Mouse (Mus musculus): ENCODE results near the gene Wdr59.
"Not testable (repeated sequence)": the region's sequence is repeated elsewhere in the genome, so short reads cannot be mapped to it uniquely, and the experiment has no call there.

Gene Wdr59

GRCm38 (mm10) chr8:111538194-111538593 lies 16.3 kb upstream of the Wdr59 start:
- peak; percentile 32 for DNase-seq (ENCODE audit: low read depth, low spot score)

GRCm38 (mm10) chr8:111537765-111538158 lies 15.9 kb upstream of the Wdr59 start:
- DNase-seq (ENCODE audit: low read depth, low spot score) = no peak

GRCm38 (mm10) chr8:111536978-111537764 lies 15.3 kb upstream of the Wdr59 start:
- DNase-seq (ENCODE audit: low read depth, low spot score) = peak; percentile 83

DNA sequence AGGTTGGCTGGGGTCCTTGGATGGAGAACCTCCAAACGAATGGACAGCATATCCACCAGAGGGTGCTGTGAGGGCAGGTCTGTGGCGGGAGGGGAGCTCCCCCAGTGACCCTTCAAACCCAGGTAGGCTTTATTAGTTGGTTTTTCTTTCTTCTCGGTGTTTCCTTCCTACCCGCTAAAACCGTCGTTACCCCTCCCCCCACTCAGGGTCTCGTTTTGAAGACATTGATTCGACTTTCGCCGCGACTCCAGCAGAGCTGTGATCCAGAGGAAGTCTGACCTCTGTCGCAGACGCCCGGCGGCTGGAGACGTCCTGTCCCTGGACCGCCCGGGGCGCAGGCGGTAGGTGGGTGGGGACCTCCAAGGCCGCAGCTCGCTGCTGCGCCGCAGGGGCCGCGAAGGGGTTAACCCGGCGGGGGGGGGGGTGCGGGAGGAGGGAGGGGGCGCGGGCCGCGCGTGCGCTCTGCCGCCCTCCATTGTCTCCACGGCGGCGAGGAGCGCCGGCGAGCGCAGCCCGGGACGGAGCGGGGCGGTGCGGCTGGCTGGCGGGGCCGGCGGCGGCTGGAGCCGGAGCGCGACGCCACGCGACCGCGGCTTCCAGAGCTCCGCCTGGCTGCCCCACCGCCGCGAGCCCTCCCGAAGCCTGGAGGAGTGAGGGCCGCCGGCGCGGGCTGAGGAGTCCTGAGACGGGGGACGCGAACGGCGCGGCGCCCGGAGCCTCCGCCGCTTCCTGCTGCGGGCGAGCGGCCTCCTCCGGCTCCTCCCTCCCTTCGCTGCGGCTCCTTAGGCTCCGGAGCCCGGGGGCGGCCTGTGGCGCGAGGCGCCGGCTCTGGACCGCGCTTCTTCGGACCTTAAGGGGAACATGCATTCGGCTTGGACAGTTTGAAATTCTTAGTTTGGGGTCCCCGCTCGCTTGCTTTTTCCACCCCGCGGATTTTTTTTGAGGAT lies 14.4 kb upstream of the Wdr59 start, which contains the start of gene Znrf1:
TSS of gene Znrf1 (plus strand) at position 67 of the 947 bp plus-strand sequence.
- peak; percentile 84 for DNase-seq (ENCODE audit: low read depth, low spot score)

DNA sequence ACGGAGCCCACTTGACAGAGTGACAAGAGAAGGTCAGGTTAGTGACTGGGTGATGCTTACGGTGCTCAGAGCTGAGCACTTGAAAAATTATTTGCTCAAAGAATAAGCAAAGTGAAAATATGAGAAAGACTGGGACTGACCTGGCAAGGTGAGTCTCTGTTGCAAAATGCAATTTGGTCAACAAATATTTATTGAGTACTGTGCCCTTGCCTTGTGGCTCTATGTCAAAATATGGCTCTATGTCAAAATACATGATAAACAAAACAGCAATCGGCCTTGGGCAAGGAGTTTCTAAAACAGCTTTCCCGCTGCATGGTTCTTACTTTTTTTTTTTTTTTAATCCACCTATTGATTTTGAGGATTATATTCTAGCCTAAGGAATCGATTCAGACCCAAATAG lies 13.6 kb upstream of the Wdr59 start:
- no peak for DNase-seq (ENCODE audit: low read depth, low spot score)

- DNase-seq (ENCODE audit: low read depth, low spot score) = no peak
Observed at GRCm38 (mm10) chr8:111533503-111533902, 11.6 kb upstream of the Wdr59 start.

- DNase-seq (ENCODE audit: low read depth, low spot score) = no peak
Observed at GRCm38 (mm10) chr8:111531621-111532020, 9.7 kb upstream of the Wdr59 start.

- DNase-seq (ENCODE audit: low read depth, low spot score) = no peak
Observed at GRCm38 (mm10) chr8:111531191-111531590, 9.3 kb upstream of the Wdr59 start.

GRCm38 (mm10) chr8:111528071-111528470 lies 6.2 kb upstream of the Wdr59 start:
- DNase-seq (ENCODE audit: low read depth, low spot score) = peak; percentile 42

- DNase-seq (ENCODE audit: low read depth, low spot score) = peak; percentile 80
Observed at GRCm38 (mm10) chr8:111527149-111527548, 5.3 kb upstream of the Wdr59 start.

DNA sequence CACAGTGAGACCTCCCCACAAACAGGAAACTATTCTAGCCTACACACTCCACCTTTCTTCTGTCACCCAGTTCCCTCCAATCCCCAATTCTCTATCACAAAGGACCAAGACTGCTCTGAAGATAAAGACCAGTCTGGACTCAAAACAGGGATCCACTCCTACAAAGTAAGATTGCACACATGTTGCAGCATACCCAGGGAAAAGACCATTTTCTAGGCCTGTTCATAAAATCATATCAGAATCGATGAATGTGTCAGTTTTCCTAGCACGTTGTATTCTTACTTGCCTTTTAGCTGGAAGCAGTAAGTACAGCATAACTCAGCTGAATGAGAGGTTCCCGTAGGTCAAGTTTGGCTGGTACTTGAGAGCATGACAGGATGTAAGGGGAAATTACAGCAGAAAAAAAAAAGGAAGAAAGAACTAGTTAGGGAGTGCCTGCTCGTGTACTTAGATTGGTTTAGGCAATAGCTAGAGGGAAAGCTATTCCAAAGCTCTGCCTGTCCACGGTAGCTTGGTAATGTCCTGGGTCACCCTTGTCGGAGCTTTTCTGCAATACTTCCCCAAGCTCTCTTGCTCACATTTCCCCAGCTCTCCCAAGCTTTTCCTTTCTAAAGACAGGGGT lies 4.6 kb upstream of the Wdr59 start:
- peak; percentile 36 for DNase-seq (ENCODE audit: low read depth, low spot score)

DNA sequence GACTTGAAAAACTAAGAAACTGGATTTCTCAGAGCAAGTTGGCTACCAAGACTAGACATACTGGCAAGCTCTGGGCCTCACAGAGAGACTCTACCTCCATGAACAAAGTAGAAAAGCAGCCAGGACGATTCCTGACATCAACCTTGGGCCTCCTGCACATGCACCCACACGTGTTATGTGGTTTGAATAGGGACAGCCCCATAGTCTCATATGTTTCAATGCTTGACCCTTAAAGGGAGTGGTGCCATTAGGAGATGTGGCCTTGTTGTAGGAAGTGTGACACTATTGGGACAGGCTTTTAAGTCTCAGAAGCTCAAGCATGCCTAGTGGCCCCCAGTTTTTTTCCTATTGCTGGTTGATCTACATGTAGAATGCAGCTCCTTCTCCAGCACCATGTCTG lies 4.4 kb downstream of the Wdr59 start:
- no peak for DNase-seq (ENCODE audit: low read depth, low spot score)

DNA sequence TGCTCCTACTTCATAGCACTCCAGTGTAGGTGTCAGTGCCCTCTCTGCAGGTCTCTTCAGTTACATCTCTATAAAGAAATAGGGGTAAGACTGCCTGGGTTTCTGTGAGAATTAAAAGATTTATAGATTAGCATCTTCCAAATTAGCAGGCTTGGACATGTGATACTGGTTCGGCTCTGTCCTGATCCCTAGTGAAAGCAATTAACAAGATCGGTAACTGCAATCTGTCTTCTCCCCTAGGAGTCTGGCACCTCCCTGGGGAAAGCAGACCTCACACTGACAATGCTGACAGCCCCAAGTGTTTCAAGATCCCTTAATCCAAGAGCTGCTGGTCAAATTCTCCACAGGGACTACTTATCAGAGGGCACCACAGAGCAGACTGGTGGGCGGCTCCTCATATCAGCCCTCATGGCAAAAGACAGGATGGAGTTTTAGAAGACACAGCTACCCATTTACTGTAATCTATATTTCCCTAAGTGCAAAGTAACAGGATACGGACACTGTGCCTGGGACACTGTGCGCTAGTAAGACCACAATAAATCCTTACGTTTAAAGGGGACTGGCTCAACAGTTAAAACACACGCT lies 5.3 kb downstream of the Wdr59 start:
- no peak for DNase-seq (ENCODE audit: low read depth, low spot score)

GRCm38 (mm10) chr8:111513446-111513845 lies 8.4 kb downstream of the Wdr59 start:
- no peak for DNase-seq (ENCODE audit: low read depth, low spot score)

DNA sequence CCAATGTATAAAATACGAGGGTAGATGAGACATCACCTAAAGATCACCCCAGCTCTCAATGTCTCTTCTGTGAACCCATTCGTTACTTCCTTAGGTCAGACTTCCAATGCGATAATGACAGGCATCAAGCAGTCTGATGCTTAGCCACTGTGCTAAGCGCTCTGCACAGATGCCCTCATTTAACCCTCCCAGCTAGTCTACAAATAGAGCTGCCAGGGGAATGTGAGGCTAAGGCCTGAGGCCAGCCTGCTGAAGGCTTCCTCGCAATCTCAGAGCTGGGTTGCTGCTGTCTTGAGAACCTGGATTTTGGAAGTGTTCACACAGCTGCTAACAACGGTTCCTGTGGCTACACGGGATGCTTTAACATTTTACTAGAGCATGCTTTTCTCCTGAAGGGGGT lies 9.0 kb downstream of the Wdr59 start:
- DNase-seq (ENCODE audit: low read depth, low spot score) = no peak

- DNase-seq (ENCODE audit: low read depth, low spot score) = no peak
Observed at GRCm38 (mm10) chr8:111510401-111510800, 11.5 kb downstream of the Wdr59 start.

DNA sequence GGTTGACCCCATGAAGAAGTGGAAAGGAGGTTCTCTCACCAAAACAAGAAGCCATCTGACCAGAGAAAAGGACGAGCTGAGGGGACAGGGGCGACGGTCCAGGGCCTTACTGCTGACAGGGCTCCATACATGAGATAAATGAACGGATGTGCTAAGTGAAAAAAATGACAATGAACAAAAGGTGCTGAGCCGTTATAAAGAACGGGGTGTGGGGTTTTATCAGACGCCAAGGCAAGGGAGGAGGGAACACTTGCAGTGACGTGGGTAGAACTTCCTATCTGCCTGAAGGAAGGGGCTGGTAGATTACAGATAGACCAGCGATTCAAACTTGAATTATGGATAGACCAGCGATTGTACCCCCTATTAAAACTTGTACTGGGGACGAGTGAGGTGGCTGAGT lies 12.6 kb downstream of the Wdr59 start:
- DNase-seq (ENCODE audit: low read depth, low spot score) = no peak

DNA sequence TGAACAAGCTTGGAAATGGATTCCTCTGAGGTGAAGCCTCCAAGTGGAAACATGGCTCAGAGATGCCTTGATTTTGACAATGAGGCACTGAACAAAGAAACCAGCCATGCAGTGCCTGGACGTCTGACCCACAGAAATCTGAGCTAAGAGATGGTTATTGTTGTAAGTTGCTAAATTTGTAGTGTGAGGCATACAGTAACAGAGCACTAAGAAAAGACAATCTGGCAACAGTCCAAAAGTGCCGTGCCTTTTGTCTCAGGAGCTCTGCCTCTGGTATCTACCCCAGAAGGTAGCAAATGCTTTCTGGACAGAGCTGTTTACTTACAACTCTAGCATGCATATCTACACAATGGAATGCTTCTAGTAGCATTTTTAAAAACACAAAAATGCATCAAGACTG lies 13.3 kb downstream of the Wdr59 start:
- no peak for DNase-seq (ENCODE audit: low read depth, low spot score)

GRCm38 (mm10) chr8:111501724-111502464 lies 20.0 kb downstream of the Wdr59 start:
- DNase-seq (ENCODE audit: low read depth, low spot score) = no peak

DNA sequence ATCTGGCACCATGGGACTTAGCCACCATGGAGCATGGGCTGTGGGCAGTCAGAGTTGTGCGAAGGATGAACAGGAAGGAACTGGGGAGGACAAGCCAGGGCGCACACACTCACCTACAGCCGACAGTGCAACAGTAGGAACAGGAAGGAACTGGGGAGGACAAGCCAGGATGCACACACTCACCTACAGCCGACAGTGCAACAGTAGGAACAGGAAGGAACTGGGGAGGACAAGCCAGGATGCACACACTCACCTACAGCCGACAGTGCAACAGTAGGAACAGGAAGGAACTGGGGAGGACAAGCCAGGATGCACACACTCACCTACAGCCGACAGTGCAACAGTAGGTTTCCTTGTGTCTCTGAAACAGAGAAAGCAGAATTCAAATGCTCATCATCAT lies 23.6 kb downstream of the Wdr59 start:
- not testable (repeated sequence) for DNase-seq (ENCODE audit: low read depth, low spot score)

- DNase-seq (ENCODE audit: low read depth, low spot score) = no peak
Observed at GRCm38 (mm10) chr8:111496326-111496725, 25.6 kb downstream of the Wdr59 start.

Measured in CD4-positive, CD25-positive, alpha-beta regulatory T cell, adult 2 months (primary cell).